Mouse (Mus musculus): ENCODE measurements around the gene Gpld1. TPM values are rescaled to one million over a fixed set of nuclear protein-coding genes. Genes with fewer than 3 reads are reported as not detected.

Gpld1 gene
- polyA plus RNA-seq (2015; fragmentation: Nextera tagmentation; extraction: Ambion mirVana): 52.2 and 59.7 TPM in 2 replicates

- Histone ChIP-seq H3K9me3 (ENCODE audit: low read length) (no peaks in the 10 kb centered on the region), H3K4me1 (ENCODE audit: insufficient read depth) (peaks cover 10% of the 10 kb centered on the region), H3K27ac (ENCODE audit: low read depth) (peak within 1 kb of the TSS; percentile 77), H3K9ac (replicated peaks) (peak within 1 kb of the TSS; percentile 35), H3K27me3 (ENCODE audit: insufficient read depth, low read length) (peaks cover under 1% of the 10 kb centered on the region; the same call in 1 of the 2 replicates), H3K36me3 (replicated peaks; ENCODE audit: insufficient read depth, low read length) (no peaks in the 10 kb centered on the region), H3K4me3 (ENCODE audit: low read depth, low read length) (peak within 1 kb of the TSS; percentile 29), H3K4me2 (ENCODE audit: low read depth, low read length) (peak within 1 kb of the TSS; percentile 50)
- TF ChIP-seq EP300 (IDR thresholded peaks at IDR 0.05; ENCODE audit: low read depth) (0 out of 2 replicates have a peak, but pooled peaks have one; percentile 12), CTCF (IDR thresholded peaks at IDR 0.05; ENCODE audit: low read depth) (no peak)
- ATAC-seq (peak; percentile 80), DNase-seq (peak; percentile 52)
- 50% methylated on average over 17 of the region's 17 CpGs for WGBS (ENCODE audit: insufficient replicate concordance)
These were observed at the start of gene Gpld1 for GRCm38 (mm10) chr13:24942512-24943282. Gene Gpld1, plus strand, starts transcription at chr13:24943152.

- H3K27me3 ChIP-seq (ENCODE audit: insufficient read depth, low read length): no peaks in the 10 kb centered on the region
- H3K27ac ChIP-seq (ENCODE audit: low read depth): peak overlapping the region; percentile 55; the same call in 1 of the 2 replicates
- DNase-seq: no peak
- no peak overlapping the region for H3K4me3 ChIP-seq (ENCODE audit: low read depth, low read length)
- TF ChIP-seq EP300 (IDR thresholded peaks at IDR 0.05; ENCODE audit: low read depth): no peak
- no peak for TF ChIP-seq CTCF (IDR thresholded peaks at IDR 0.05; ENCODE audit: low read depth)
- no peak overlapping the region for H3K9ac ChIP-seq (replicated peaks)
- no peak overlapping the region for H3K4me2 ChIP-seq (ENCODE audit: low read depth, low read length)
- ATAC-seq: peak; percentile 54; the same call in 1 of the 2 replicates
- peaks cover 2% of the 10 kb centered on the region; the same call in 1 of the 2 replicates for H3K4me1 ChIP-seq (ENCODE audit: insufficient read depth)
- 59% methylated on average over 2 of the region's 2 CpGs for WGBS (ENCODE audit: insufficient replicate concordance)
- H3K36me3 ChIP-seq (replicated peaks; ENCODE audit: insufficient read depth, low read length): no peaks in the 10 kb centered on the region
- no peaks in the 10 kb centered on the region for H3K9me3 ChIP-seq (ENCODE audit: low read length)
These were observed 49.1 kb upstream of the Gpld1 start for GRCm38 (mm10) chr13:24893880-24894279.

GRCm38 (mm10) chr13:24901916-24902315 lies 41.0 kb upstream of the Gpld1 start:
- no peak overlapping the region for H3K4me3 ChIP-seq (ENCODE audit: low read depth, low read length)
- DNase-seq (no peak), ATAC-seq (no peak)
- no peak overlapping the region for H3K27ac ChIP-seq (ENCODE audit: low read depth)
- H3K36me3 ChIP-seq (replicated peaks; ENCODE audit: insufficient read depth, low read length): no peaks in the 10 kb centered on the region
- no peaks in the 10 kb centered on the region for H3K27me3 ChIP-seq (ENCODE audit: insufficient read depth, low read length)
- no peak overlapping the region for H3K9ac ChIP-seq (replicated peaks)
- no peak for TF ChIP-seq EP300 (IDR thresholded peaks at IDR 0.05; ENCODE audit: low read depth)
- no peak overlapping the region for H3K4me2 ChIP-seq (ENCODE audit: low read depth, low read length)
- no peaks in the 10 kb centered on the region for H3K9me3 ChIP-seq (ENCODE audit: low read length)
- 84% methylated on average over 2 of the region's 2 CpGs for WGBS (ENCODE audit: insufficient replicate concordance)
- 0 out of 2 replicates have a peak, but pooled peaks cover 4% of the 10 kb centered on the region for H3K4me1 ChIP-seq (ENCODE audit: insufficient read depth)

- Histone ChIP-seq H3K9me3 (ENCODE audit: low read length) (no peaks in the 10 kb centered on the region), H3K4me2 (ENCODE audit: low read depth, low read length) (no peak overlapping the region), H3K9ac (replicated peaks) (no peak overlapping the region), H3K36me3 (replicated peaks; ENCODE audit: insufficient read depth, low read length) (no peaks in the 10 kb centered on the region), H3K27me3 (ENCODE audit: insufficient read depth, low read length) (no peaks in the 10 kb centered on the region), H3K4me3 (ENCODE audit: low read depth, low read length) (no peak overlapping the region), H3K4me1 (ENCODE audit: insufficient read depth) (0 out of 2 replicates have a peak, but pooled peaks cover 7% of the 10 kb centered on the region), H3K27ac (ENCODE audit: low read depth) (no peak overlapping the region)
- ATAC-seq (no peak), DNase-seq (no peak)
- TF ChIP-seq CTCF (IDR thresholded peaks at IDR 0.05; ENCODE audit: low read depth) (no peak), EP300 (IDR thresholded peaks at IDR 0.05; ENCODE audit: low read depth) (no peak)
- 67% methylated on average over 6 of the region's 6 CpGs for WGBS (ENCODE audit: insufficient replicate concordance)
These were observed 39.5 kb upstream of the Gpld1 start for GRCm38 (mm10) chr13:24903412-24903811.

GRCm38 (mm10) chr13:24905422-24905821 lies 37.5 kb upstream of the Gpld1 start:
- no peak for ATAC-seq
- Histone ChIP-seq H3K4me3 (ENCODE audit: low read depth, low read length) (no peak overlapping the region), H3K9me3 (ENCODE audit: low read length) (no peaks in the 10 kb centered on the region), H3K36me3 (replicated peaks; ENCODE audit: insufficient read depth, low read length) (no peaks in the 10 kb centered on the region; the same call in 1 of the 2 replicates), H3K4me1 (ENCODE audit: insufficient read depth) (0 out of 2 replicates have a peak, but pooled peaks cover 7% of the 10 kb centered on the region), H3K9ac (replicated peaks) (no peak overlapping the region), H3K4me2 (ENCODE audit: low read depth, low read length) (no peak overlapping the region), H3K27me3 (ENCODE audit: insufficient read depth, low read length) (no peaks in the 10 kb centered on the region), H3K27ac (ENCODE audit: low read depth) (no peak overlapping the region)
- no peak for DNase-seq
- no peak for TF ChIP-seq EP300 (IDR thresholded peaks at IDR 0.05; ENCODE audit: low read depth)
- WGBS (ENCODE audit: insufficient replicate concordance): 80% methylated on average over 12 of the region's 12 CpGs

- WGBS (ENCODE audit: insufficient replicate concordance): 78% methylated on average over 11 of the region's 11 CpGs
- DNase-seq: no peak
These were observed 36.0 kb upstream of the Gpld1 start for GRCm38 (mm10) chr13:24906831-24907570.

More at GRCm38 (mm10) chr13:24906831-24907570, 36.0 kb upstream of the Gpld1 start:
- no peak overlapping the region for H3K9ac ChIP-seq (replicated peaks)
- peak overlapping the region; percentile 80 for H3K27ac ChIP-seq (ENCODE audit: low read depth)
- peaks cover 3% of the 10 kb centered on the region; the same call in 1 of the 2 replicates for H3K36me3 ChIP-seq (replicated peaks; ENCODE audit: insufficient read depth, low read length)
- peak; percentile 57 for ATAC-seq
- 0 out of 2 replicates have a peak, but pooled peaks cover 7% of the 10 kb centered on the region for H3K4me1 ChIP-seq (ENCODE audit: insufficient read depth)
- no peaks in the 10 kb centered on the region for H3K9me3 ChIP-seq (ENCODE audit: low read length)
- no peaks in the 10 kb centered on the region for H3K27me3 ChIP-seq (ENCODE audit: insufficient read depth, low read length)
- H3K4me3 ChIP-seq (ENCODE audit: low read depth, low read length): no peak overlapping the region
- no peak overlapping the region for H3K4me2 ChIP-seq (ENCODE audit: low read depth, low read length)
- TF ChIP-seq CTCF (IDR thresholded peaks at IDR 0.05; ENCODE audit: low read depth) (no peak), EP300 (IDR thresholded peaks at IDR 0.05; ENCODE audit: low read depth) (no peak)

Data from liver, postnatal 0 days (tissue).